Mouse (Mus musculus) spleen, adult 12 weeks (tissue): Measurements from ENCODE around the gene Manbal.

Experiments used
- DNase-seq: peaks from one replicate; pipeline ENCODE4 v3.0.0; 2022; ENCODE audit warnings: low spot score

The Manbal gene

GRCm38 (mm10) chr2:157436496-157436895, 69.1 kb downstream of the Manbal start:
- DNase-seq: no peak

- no peak for DNase-seq
These were observed 69.7 kb downstream of the Manbal start for GRCm38 (mm10) chr2:157437123-157437522.

GRCm38 (mm10) chr2:157441363-157441762, 74.0 kb downstream of the Manbal start:
- DNase-seq: no peak
